Mouse (Mus musculus): Measurements from ENCODE around the gene Tango6. TPM values are rescaled to one million over a fixed set of nuclear protein-coding genes. Genes with fewer than 3 reads are reported as not detected.

Tango6 gene
- polyA plus RNA-seq, 1 experiment from 2014 or later = 10.1 TPM

DNA sequence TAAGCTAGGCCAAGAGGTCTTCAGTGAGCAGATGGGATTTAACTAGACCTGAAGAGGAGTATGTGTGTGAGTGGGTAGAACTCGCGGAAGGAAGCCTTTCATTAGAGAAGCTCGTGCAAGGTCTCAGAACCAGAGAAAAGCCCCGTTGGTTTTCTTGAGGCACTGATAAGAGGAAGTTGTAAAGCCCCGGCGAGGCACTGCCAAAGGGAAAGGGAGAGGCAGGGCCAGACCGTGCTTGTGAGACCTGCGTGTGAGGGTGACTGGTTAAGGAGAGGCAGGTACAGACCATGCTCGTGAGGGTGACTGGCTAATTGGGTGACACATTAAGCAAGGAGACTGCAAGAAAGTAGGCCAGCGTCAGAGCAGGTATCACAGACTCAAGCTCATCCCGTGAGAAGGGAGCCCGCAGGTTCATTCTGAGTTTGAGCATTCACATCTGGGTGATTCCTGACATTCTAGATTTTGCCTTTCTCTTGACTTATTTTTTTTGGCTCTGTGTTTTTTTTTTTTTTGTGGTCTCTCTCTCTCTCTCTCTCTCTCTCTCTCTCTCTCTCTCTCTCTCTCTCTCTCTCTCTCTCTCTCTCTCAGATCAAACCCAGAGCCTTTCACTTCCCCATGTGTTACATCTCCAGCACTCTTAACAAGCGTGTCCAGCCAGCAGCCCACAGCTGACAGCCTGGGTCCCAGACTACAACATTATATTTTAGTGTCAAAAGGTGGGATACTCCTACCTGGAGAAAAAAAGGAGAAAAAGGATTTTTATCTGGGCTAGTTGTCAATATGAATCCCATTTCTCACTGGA lies 54.2 kb downstream of the Tango6 start:
- WGBS = 72% methylated on average over 13 of the region's 13 CpGs
- no peaks in the 10 kb centered on the region for H3K9me3 ChIP-seq (ENCODE audit: control insufficient read depth, low read depth, low read length)

DNA sequence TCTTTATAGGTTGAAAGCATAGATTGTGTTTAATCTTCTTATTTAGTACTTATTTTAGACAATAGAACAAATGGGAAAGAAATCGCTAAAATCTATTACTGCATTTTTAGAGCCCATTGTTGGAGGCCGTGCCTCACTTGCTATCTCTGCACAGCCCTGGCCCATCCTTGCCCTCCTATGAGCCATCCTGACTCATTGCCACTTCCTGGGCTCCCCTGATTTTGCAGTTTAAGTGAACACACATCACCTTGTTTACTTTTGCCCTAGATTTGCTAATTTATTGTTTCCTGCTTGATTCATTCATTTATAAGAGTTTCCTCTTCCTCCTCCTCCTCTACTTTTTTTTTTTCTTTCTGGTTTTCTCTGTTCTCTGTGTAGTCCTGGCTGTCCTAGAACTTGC lies 55.0 kb downstream of the Tango6 start:
- Histone ChIP-seq H3K4me1 (ENCODE audit: control insufficient read depth, insufficient read depth, low read length) (no peaks in the 10 kb centered on the region), H3K9me3 (ENCODE audit: control insufficient read depth, low read depth, low read length) (no peaks in the 10 kb centered on the region), H3K4me2 (replicated peaks; ENCODE audit: low read depth, low read length) (no peak overlapping the region), H3K27ac (ENCODE audit: low read length) (no peak overlapping the region), H3K36me3 (ENCODE audit: control insufficient read depth, insufficient read depth, low read length) (peaks cover 15% of the 10 kb centered on the region; the same call in 1 of the 2 replicates), H3K9ac (replicated peaks; ENCODE audit: low read depth, low read length) (no peak overlapping the region), H3K27me3 (ENCODE audit: control insufficient read depth, insufficient read depth, low read length) (no peaks in the 10 kb centered on the region), H3K4me3 (ENCODE audit: low read depth, low read length) (no peak overlapping the region)
- 88% methylated on average over 2 of the region's 2 CpGs for WGBS
- ATAC-seq (ENCODE audit: insufficient number of reproducible peaks, insufficient read depth, low FRiP score, low read depth) = no peak

More for the DNA sequence above, 54.2 kb downstream of the Tango6 start:
- no peaks in the 10 kb centered on the region for H3K27me3 ChIP-seq (ENCODE audit: control insufficient read depth, insufficient read depth, low read length)
- no peak overlapping the region for H3K9ac ChIP-seq (replicated peaks; ENCODE audit: low read depth, low read length)
- H3K36me3 ChIP-seq (ENCODE audit: control insufficient read depth, insufficient read depth, low read length) = peaks cover 10% of the 10 kb centered on the region; the same call in 1 of the 2 replicates
- no peaks in the 10 kb centered on the region for H3K4me1 ChIP-seq (ENCODE audit: control insufficient read depth, insufficient read depth, low read length)
- no peak overlapping the region for H3K4me3 ChIP-seq (ENCODE audit: low read depth, low read length)
- H3K27ac ChIP-seq (ENCODE audit: low read length) = no peak overlapping the region
- ATAC-seq (ENCODE audit: insufficient number of reproducible peaks, insufficient read depth, low FRiP score, low read depth) = no peak
- no peak overlapping the region for H3K4me2 ChIP-seq (replicated peaks; ENCODE audit: low read depth, low read length)

DNA sequence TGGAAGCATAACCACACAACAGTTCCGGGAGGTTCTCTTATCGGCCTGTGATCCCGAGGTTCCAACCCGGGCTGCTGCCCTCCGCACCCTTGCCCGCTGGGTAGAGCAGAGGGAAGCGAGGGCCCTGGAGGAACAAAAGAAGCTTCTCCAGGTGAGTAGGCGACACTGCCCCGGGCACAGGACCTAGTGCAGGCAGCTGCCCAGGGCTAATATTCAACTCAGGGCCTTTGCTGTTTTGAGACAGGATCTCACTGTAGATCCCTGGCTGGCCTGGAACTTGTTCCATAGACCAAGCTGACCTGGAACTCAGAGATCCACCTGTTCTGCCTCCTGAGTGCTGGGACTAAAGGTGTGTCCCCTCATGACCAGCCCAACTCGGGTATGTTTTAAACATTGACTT lies 59.5 kb downstream of the Tango6 start:
- Histone ChIP-seq H3K9me3 (ENCODE audit: control insufficient read depth, low read depth, low read length) (no peaks in the 10 kb centered on the region), H3K27ac (ENCODE audit: low read length) (no peak overlapping the region), H3K36me3 (ENCODE audit: control insufficient read depth, insufficient read depth, low read length) (peaks cover 6% of the 10 kb centered on the region), H3K4me3 (ENCODE audit: low read depth, low read length) (no peak overlapping the region), H3K4me1 (ENCODE audit: control insufficient read depth, insufficient read depth, low read length) (no peaks in the 10 kb centered on the region), H3K9ac (replicated peaks; ENCODE audit: low read depth, low read length) (no peak overlapping the region), H3K4me2 (replicated peaks; ENCODE audit: low read depth, low read length) (no peak overlapping the region), H3K27me3 (ENCODE audit: control insufficient read depth, insufficient read depth, low read length) (no peaks in the 10 kb centered on the region)
- 93% methylated on average over 10 of the region's 10 CpGs for WGBS
- no peak for ATAC-seq (ENCODE audit: insufficient number of reproducible peaks, insufficient read depth, low FRiP score, low read depth)

DNA sequence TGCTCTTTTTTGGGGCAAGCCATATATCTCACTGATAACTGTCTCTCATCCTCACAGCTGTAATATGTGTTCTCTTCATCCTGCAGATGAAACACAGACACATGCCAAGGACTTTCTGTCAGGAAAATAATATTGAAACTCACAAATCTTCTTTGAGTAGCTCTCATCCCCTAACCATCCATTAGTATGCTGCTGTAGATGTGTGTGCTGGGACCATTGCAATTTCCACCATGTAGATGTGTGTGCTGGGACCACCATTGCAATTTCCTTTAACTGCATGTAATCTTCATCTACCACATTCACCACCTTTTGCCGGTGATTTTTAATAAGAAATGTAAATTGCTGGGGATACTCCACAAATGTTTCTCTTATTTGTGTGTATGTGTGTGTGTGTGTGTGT lies 60.5 kb downstream of the Tango6 start:
- no peaks in the 10 kb centered on the region for H3K9me3 ChIP-seq (ENCODE audit: control insufficient read depth, low read depth, low read length)
- WGBS = 92% methylated on average over 1 of the region's 1 CpGs

DNA sequence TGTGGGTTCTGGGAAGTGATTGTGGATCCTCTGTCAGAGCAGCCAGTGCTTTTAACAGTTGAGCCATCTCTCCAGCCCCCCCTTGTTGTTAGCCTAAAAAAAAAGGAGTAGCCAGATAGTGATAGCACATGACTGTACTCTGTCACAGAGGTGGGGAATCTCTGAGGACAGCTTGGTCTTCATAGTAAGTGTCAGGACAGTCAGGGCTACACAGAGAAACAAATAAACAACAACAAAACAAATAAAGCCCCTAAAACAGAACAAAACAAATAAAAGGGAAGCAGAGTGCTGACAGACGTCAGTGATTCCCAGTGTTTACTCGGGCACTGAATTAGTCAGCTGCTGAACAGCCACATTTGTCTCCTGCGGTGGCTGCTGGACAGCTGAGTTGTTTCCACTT lies 70.6 kb downstream of the Tango6 start:
- Histone ChIP-seq H3K4me1 (ENCODE audit: control insufficient read depth, insufficient read depth, low read length) (peaks cover 8% of the 10 kb centered on the region; the same call in 1 of the 2 replicates), H3K27ac (ENCODE audit: low read length) (no peak overlapping the region), H3K4me3 (ENCODE audit: low read depth, low read length) (no peak overlapping the region), H3K36me3 (ENCODE audit: control insufficient read depth, insufficient read depth, low read length) (no peaks in the 10 kb centered on the region), H3K27me3 (ENCODE audit: control insufficient read depth, insufficient read depth, low read length) (no peaks in the 10 kb centered on the region), H3K9me3 (ENCODE audit: control insufficient read depth, low read depth, low read length) (no peaks in the 10 kb centered on the region), H3K4me2 (replicated peaks; ENCODE audit: low read depth, low read length) (no peak overlapping the region), H3K9ac (replicated peaks; ENCODE audit: low read depth, low read length) (no peak overlapping the region)
- 28% methylated on average over 3 of the region's 3 CpGs for WGBS
- no peak for ATAC-seq (ENCODE audit: insufficient number of reproducible peaks, insufficient read depth, low FRiP score, low read depth)

More for the DNA sequence above, 60.5 kb downstream of the Tango6 start:
- Histone ChIP-seq H3K4me1 (ENCODE audit: control insufficient read depth, insufficient read depth, low read length) (no peaks in the 10 kb centered on the region), H3K9ac (replicated peaks; ENCODE audit: low read depth, low read length) (no peak overlapping the region), H3K4me3 (ENCODE audit: low read depth, low read length) (no peak overlapping the region), H3K36me3 (ENCODE audit: control insufficient read depth, insufficient read depth, low read length) (peaks cover 6% of the 10 kb centered on the region), H3K27me3 (ENCODE audit: control insufficient read depth, insufficient read depth, low read length) (no peaks in the 10 kb centered on the region), H3K27ac (ENCODE audit: low read length) (no peak overlapping the region), H3K4me2 (replicated peaks; ENCODE audit: low read depth, low read length) (no peak overlapping the region)
- no peak for ATAC-seq (ENCODE audit: insufficient number of reproducible peaks, insufficient read depth, low FRiP score, low read depth)

DNA sequence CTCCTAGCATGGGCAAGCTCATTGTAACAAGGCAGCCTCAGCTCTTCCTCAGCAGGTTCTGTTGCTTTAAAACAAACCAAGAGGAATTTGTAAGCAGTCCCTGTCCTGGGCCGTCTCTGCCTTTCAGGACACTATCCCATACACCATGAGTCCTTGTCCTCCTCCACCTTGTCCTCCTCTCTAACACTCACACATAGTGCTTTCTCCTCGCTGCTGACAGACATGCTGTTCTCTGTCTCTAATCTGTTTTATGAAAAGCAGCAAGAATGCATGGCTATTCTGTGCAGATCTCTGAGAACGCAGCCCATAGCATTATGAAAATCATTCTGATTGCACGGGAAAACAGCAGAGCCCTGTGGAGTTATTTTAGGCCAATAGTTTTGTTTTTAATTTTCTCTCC lies 78.4 kb downstream of the Tango6 start:
- Histone ChIP-seq H3K9me3 (ENCODE audit: control insufficient read depth, low read depth, low read length) (no peaks in the 10 kb centered on the region), H3K27ac (ENCODE audit: low read length) (0 out of 2 replicates have a peak overlapping the region, but pooled peaks have one; percentile 28), H3K4me1 (ENCODE audit: control insufficient read depth, insufficient read depth, low read length) (peaks cover 9% of the 10 kb centered on the region), H3K36me3 (ENCODE audit: control insufficient read depth, insufficient read depth, low read length) (no peaks in the 10 kb centered on the region), H3K27me3 (ENCODE audit: control insufficient read depth, insufficient read depth, low read length) (no peaks in the 10 kb centered on the region), H3K9ac (replicated peaks; ENCODE audit: low read depth, low read length) (no peak overlapping the region), H3K4me2 (replicated peaks; ENCODE audit: low read depth, low read length) (no peak overlapping the region), H3K4me3 (ENCODE audit: low read depth, low read length) (no peak overlapping the region)
- no peak for ATAC-seq (ENCODE audit: insufficient number of reproducible peaks, insufficient read depth, low FRiP score, low read depth)
- 51% methylated on average over 4 of the region's 4 CpGs for WGBS

DNA sequence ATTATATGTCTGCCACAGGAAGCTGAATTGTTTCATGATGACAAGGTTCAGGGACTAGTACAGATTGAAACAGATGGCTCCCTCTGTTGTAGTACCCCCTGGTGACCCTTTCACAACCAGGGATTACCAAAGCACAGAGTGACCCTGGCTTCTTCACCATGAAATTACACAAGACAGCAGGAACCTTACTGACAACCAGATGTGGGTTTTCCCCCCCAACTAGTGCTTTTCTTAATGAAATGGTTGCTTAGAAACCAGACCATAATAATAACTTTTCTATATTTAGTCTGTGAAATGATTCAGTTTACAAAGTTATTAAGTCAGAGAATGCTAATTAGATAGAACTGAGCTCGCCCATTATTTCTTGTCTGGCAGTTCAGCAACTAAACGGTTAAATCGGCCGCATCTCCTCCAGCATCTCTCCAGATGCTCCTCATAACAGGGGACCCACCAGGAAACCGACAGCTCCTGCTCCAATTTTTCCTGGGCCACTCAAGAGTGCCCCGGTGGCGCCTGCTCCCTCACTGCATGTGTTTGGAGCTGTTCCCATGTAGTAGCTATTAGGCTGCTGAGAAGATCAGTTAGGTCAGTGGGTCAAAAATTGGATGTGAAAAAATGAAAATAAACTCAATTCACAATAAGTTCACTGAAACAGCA lies 79.1 kb downstream of the Tango6 start:
- no peak overlapping the region for H3K4me2 ChIP-seq (replicated peaks; ENCODE audit: low read depth, low read length)
- no peak for ATAC-seq (ENCODE audit: insufficient number of reproducible peaks, insufficient read depth, low FRiP score, low read depth)
- no peak overlapping the region for H3K4me3 ChIP-seq (ENCODE audit: low read depth, low read length)
- no peaks in the 10 kb centered on the region for H3K36me3 ChIP-seq (ENCODE audit: control insufficient read depth, insufficient read depth, low read length)
- H3K4me1 ChIP-seq (ENCODE audit: control insufficient read depth, insufficient read depth, low read length) = peaks cover 9% of the 10 kb centered on the region
- H3K27me3 ChIP-seq (ENCODE audit: control insufficient read depth, insufficient read depth, low read length) = no peaks in the 10 kb centered on the region
- H3K27ac ChIP-seq (ENCODE audit: low read length) = 0 out of 2 replicates have a peak overlapping the region, but pooled peaks have one; percentile 16
- WGBS = 36% methylated on average over 7 of the region's 7 CpGs
- H3K9me3 ChIP-seq (ENCODE audit: control insufficient read depth, low read depth, low read length) = no peaks in the 10 kb centered on the region
- no peak overlapping the region for H3K9ac ChIP-seq (replicated peaks; ENCODE audit: low read depth, low read length)

DNA sequence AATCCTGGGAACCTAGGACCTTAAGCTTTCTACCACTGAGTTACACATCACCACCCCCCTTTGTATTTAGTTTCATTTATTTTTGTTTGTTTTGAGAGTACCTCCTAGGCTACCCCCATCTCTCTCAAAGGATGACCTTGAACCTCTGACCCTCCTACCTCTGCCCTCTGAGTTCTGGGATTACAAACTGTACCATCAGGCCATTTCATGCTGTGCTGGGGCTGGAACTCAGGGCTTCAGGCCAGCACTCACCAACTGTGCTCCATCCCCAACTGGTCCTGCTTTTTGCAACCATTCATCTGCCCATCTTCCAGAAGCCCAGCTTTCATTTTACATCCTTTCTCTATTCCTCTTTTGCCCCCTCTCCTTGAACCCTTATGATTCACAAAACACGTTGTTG lies 81.7 kb downstream of the Tango6 start:
- H3K4me2 ChIP-seq (replicated peaks; ENCODE audit: low read depth, low read length) = no peak overlapping the region
- no peak overlapping the region for H3K27ac ChIP-seq (ENCODE audit: low read length)
- H3K4me1 ChIP-seq (ENCODE audit: control insufficient read depth, insufficient read depth, low read length) = peaks cover 9% of the 10 kb centered on the region
- 82% methylated on average over 1 of the region's 1 CpGs for WGBS
- H3K27me3 ChIP-seq (ENCODE audit: control insufficient read depth, insufficient read depth, low read length) = no peaks in the 10 kb centered on the region
- H3K9me3 ChIP-seq (ENCODE audit: control insufficient read depth, low read depth, low read length) = no peaks in the 10 kb centered on the region
- H3K9ac ChIP-seq (replicated peaks; ENCODE audit: low read depth, low read length) = no peak overlapping the region
- no peak for ATAC-seq (ENCODE audit: insufficient number of reproducible peaks, insufficient read depth, low FRiP score, low read depth)
- no peak overlapping the region for H3K4me3 ChIP-seq (ENCODE audit: low read depth, low read length)
- H3K36me3 ChIP-seq (ENCODE audit: control insufficient read depth, insufficient read depth, low read length) = no peaks in the 10 kb centered on the region

All from stomach, embryonic 14.5 days (tissue).